8 mouse cellular contexts compared by ENCODE assay signal in the genomic region with DNA sequence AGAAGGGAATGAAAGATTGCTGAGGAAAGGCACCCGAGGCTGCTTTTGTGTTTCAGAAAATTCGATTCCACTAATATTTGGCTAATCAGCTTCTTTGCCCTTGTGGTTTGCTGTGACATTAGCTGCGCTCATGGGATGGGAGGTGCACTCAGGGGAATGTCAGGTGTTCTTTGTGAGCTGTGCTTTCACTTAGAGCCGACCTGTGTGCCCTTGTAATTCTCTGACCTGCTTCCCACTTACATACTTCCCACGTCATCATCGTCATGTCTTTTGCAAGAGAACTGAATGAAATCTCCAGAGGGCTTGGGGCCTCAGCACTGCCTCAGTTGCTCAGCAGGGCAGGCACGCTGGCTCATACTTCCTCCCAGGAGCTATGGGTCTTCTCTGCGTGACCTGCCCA. TPM values are rescaled to one million over a fixed set of nuclear protein-coding genes. Genes with fewer than 3 reads are reported as not detected.
DNase-seq lines count a peak whose midpoint lies in the region; ATAC-seq and TF ChIP-seq lines count a peak whose summit lies in the region.

No protein-coding gene starts in this region.

- DNase-seq in heart, embryonic 10.5 days (ENCODE audit: low spot score): no peak
- no peak for DNase-seq in heart, postnatal 25 days (ENCODE audit: low spot score)
- DNase-seq in neural tube, embryonic 11.5 days (ENCODE audit: low spot score): no peak
- DNase-seq in neural tube, embryonic 10.5 days (ENCODE audit: extremely low spot score, low spot score): no peak
- no peak for DNase-seq in liver, embryonic 14.5 days (ENCODE audit: low read depth in 3 of 3, low spot score in 3 of 3)
- no peak for DNase-seq in adrenal gland, postnatal 10 days
- DNase-seq in yolk sac, embryonic 10.5 days (ENCODE audit: low spot score): no peak
- no peak for DNase-seq in right cerebral cortex, adult 18-20 months

- H3K27ac ChIP-seq in heart, embryonic 10.5 days: no peak overlapping the region
- no peak overlapping the region for H3K27ac ChIP-seq in neural tube, embryonic 11.5 days (ENCODE audit: low read depth, low read length)
- H3K27ac ChIP-seq in liver, embryonic 14.5 days: no peak overlapping the region

- peak overlapping the region; percentile 98 for H3K4me3 ChIP-seq in heart, embryonic 10.5 days
- no peak overlapping the region for H3K4me3 ChIP-seq in neural tube, embryonic 11.5 days (ENCODE audit: low read depth, low read length)
- H3K4me3 ChIP-seq in liver, embryonic 14.5 days (ENCODE audit: insufficient read depth in 1 of 2, low read depth in 2 of 2, low read length in 2 of 2): no peak overlapping the region

- 79% methylated on average over 8 of the region's 8 CpGs for WGBS in heart, embryonic 10.5 days
- 81% methylated on average over 8 of the region's 8 CpGs for WGBS in neural tube, embryonic 11.5 days
- WGBS in liver, embryonic 14.5 days (ENCODE audit: insufficient replicate concordance): 67% methylated on average over 8 of the region's 8 CpGs

- no peak for TF ChIP-seq EP300 in liver, embryonic 14.5 days (IDR thresholded peaks at IDR 0.05; ENCODE audit: low read depth)

- TF ChIP-seq CTCF in liver, embryonic 14.5 days (IDR thresholded peaks at IDR 0.05; ENCODE audit: low read depth): no peak

- H3K9ac ChIP-seq in neural tube, embryonic 11.5 days (ENCODE audit: low read length): peak overlapping the region; percentile 22; the same call in 1 of the 2 replicates
- no peak overlapping the region for H3K9ac ChIP-seq in liver, embryonic 14.5 days (replicated peaks)

- intact Hi-C loops in heart, postnatal 25 days (cut with DNase I): loop anchor here (2.0 kb wide), 1 partner anchor 16 kb away; no protein-coding TSS in a partner anchor

- H3K4me1 ChIP-seq in heart, embryonic 10.5 days: peaks cover 35% of the 10 kb centered on the region
- peaks cover 16% of the 10 kb centered on the region for H3K4me1 ChIP-seq in neural tube, embryonic 11.5 days (ENCODE audit: control insufficient read depth, insufficient read depth, low read length)
- peaks cover 33 to 35% of the 10 kb centered on the region in 2 experiments for H3K4me1 ChIP-seq in liver, embryonic 14.5 days (replicated peaks; ENCODE audit: control insufficient read depth in 2 of 2, insufficient read depth in 2 of 2, low read length in 1 of 2)

- no peaks in the 10 kb centered on the region for H3K9me3 ChIP-seq in heart, embryonic 10.5 days
- H3K9me3 ChIP-seq in neural tube, embryonic 11.5 days (ENCODE audit: control insufficient read depth, low read length): no peaks in the 10 kb centered on the region
- no peaks in the 10 kb centered on the region for H3K9me3 ChIP-seq in liver, embryonic 14.5 days (ENCODE audit: control insufficient read depth, low read length)

- peaks cover 45% of the 10 kb centered on the region for H3K36me3 ChIP-seq in heart, embryonic 10.5 days
- peaks cover 6% of the 10 kb centered on the region; the same call in 1 of the 2 replicates for H3K36me3 ChIP-seq in neural tube, embryonic 11.5 days (ENCODE audit: control insufficient read depth, insufficient read depth, low read length)
- H3K36me3 ChIP-seq in liver, embryonic 14.5 days (replicated peaks; ENCODE audit: control insufficient read depth, insufficient read depth, low read depth): peaks cover 21% of the 10 kb centered on the region

- H3K4me2 ChIP-seq in neural tube, embryonic 11.5 days (ENCODE audit: low read depth): no peak overlapping the region
- peak overlapping the region; percentile 95 for H3K4me2 ChIP-seq in liver, embryonic 14.5 days (ENCODE audit: low read depth)

- no peaks in the 10 kb centered on the region for H3K27me3 ChIP-seq in heart, embryonic 10.5 days (ENCODE audit: insufficient read depth, poor library complexity, severe bottlenecking)
- no peaks in the 10 kb centered on the region for H3K27me3 ChIP-seq in neural tube, embryonic 11.5 days (ENCODE audit: control insufficient read depth, insufficient read depth, low read length)
- H3K27me3 ChIP-seq in liver, embryonic 14.5 days (ENCODE audit: control insufficient read depth, insufficient read depth, low read length): peaks cover 3% of the 10 kb centered on the region; the same call in 1 of the 2 replicates

- ATAC-seq in neural tube, embryonic 11.5 days (ENCODE audit: insufficient read depth, low FRiP score, low TSS enrichment): no peak
- ATAC-seq in liver, embryonic 14.5 days (ENCODE audit: insufficient read depth): no peak

RNA-seq across cellular contexts. Expression of gene Prkar1a, which starts 4.0 kb away (rescaled TPM):
- polyA plus RNA-seq in heart, embryonic 10.5 days (2016; fragmentation: Nextera tagmentation; extraction: Ambion mirVana): 365 and 443 TPM in 2 replicates
- 100 to 1,000 TPM; 330 to 341 TPM for total RNA-seq in heart, postnatal 25 days (2021)
- polyA plus RNA-seq in neural tube, embryonic 11.5 days (2014; fragmentation: Nextera tagmentation; extraction: Ambion mirVana): 442 and 461 TPM in 2 replicates
- 30.1 and 43.9 TPM in 2 replicates for polyA plus RNA-seq in liver, embryonic 14.5 days (2012; rRNA removed)
- 115 and 128 TPM in 2 replicates for polyA plus RNA-seq in liver, embryonic 14.5 days (2014; fragmentation: Nextera tagmentation; extraction: Ambion mirVana)
- 100 to 1,000 TPM; 331 to 344 TPM for total RNA-seq in adrenal gland, postnatal 10 days (2021)

RNA-seq across cellular contexts. Expression of gene Wipi1, which starts 41.4 kb away (rescaled TPM):
- 29.8 and 38.8 TPM in 2 replicates for polyA plus RNA-seq in heart, embryonic 10.5 days (2016; fragmentation: Nextera tagmentation; extraction: Ambion mirVana)
- total RNA-seq in heart, postnatal 25 days (2021): 100 to 1,000 TPM; 105 to 107 TPM
- polyA plus RNA-seq in neural tube, embryonic 11.5 days (2014; fragmentation: Nextera tagmentation; extraction: Ambion mirVana): 11.4 and 12.2 TPM in 2 replicates
- polyA plus RNA-seq in liver, embryonic 14.5 days (2012; rRNA removed): 8.3 and 11.9 TPM in 2 replicates
- polyA plus RNA-seq in liver, embryonic 14.5 days (2014; fragmentation: Nextera tagmentation; extraction: Ambion mirVana): 9.0 and 13.4 TPM in 2 replicates
- 10 to 100 TPM; 35.0 to 44.2 TPM for total RNA-seq in adrenal gland, postnatal 10 days (2021)
